Mouse (Mus musculus) stomach, embryonic 14.5 days (tissue): ENCODE measurements at regions not wholly inside any gene's neighbourhood (a gene's known extent, or its start where the extent isn't known, plus 50 kb on each side); places are given as distances from the start of the nearest gene placed in this dataset.

Experiments used
- ATAC-seq: fragments of 200-750 bp; cut with Nextera tagmentation; 2 replicates; pipeline ENCODE4 v1.8.0; 2017; ENCODE audit warnings: low read depth, moderate TSS enrichment; ENCODE audit not compliant: insufficient number of reproducible peaks, insufficient read depth, low FRiP score
- H3K27ac ChIP-seq: fragments of 300-500 bp; sonication (generic); 2 replicates; pipeline ENCODE4 v1.5.1; 2014; ENCODE audit warnings: mild to moderate bottlenecking, low read length, moderate library complexity, mixed read lengths
- H3K27me3 ChIP-seq: fragments of 300-500 bp; sonication (generic); 2 replicates; pipeline ENCODE4 v1.6.1; 2014; ENCODE audit warnings: low read length, control low read depth, mixed read lengths; ENCODE audit not compliant: control insufficient read depth, insufficient read depth
- H3K36me3 ChIP-seq: fragments of 300-500 bp; sonication (generic); 2 replicates; pipeline ENCODE4 v1.6.1; 2014; ENCODE audit warnings: mild to moderate bottlenecking, control low read depth, low read length, moderate library complexity, mixed read lengths; ENCODE audit not compliant: control insufficient read depth, insufficient read depth
- H3K4me1 ChIP-seq: fragments of 300-500 bp; sonication (generic); 2 replicates; pipeline ENCODE4 v1.6.1; 2014; ENCODE audit warnings: low read length, control low read depth, mixed read lengths; ENCODE audit not compliant: control insufficient read depth, insufficient read depth
- H3K4me2 ChIP-seq: fragments of 300-500 bp; sonication (generic); replicated peaks from 2 replicates; pipeline ENCODE4 v1.6.1; 2014; ENCODE audit warnings: low read depth, low read length, control low read depth
- H3K4me3 ChIP-seq: fragments of 300-500 bp; sonication (generic); 2 replicates; pipeline ENCODE4 v1.5.1; 2014; ENCODE audit warnings: low read depth, low read length, control low read depth
- H3K9ac ChIP-seq: fragments of 300-500 bp; sonication (generic); replicated peaks from 2 replicates; pipeline ENCODE4 v1.6.1; 2014; ENCODE audit warnings: low read depth, mild to moderate bottlenecking, control low read depth, low read length, moderate library complexity, mixed read lengths
- H3K9me3 ChIP-seq: fragments of 300-500 bp; sonication (generic); 2 replicates; pipeline ENCODE4 v1.6.1; 2016; ENCODE audit warnings: low read depth, low read length, control low read depth; ENCODE audit not compliant: control insufficient read depth
- WGBS: fragments of 180-500 bp; shearing (Covaris S2); extraction: QIAGEN DNeasy Blood & Tissue Kit; methylation state at CpG from one replicate; pipeline ENCODE4 v1.1.7; 2014; 5-methylcytosine and 5-hydroxymethylcytosine counted together

DNA sequence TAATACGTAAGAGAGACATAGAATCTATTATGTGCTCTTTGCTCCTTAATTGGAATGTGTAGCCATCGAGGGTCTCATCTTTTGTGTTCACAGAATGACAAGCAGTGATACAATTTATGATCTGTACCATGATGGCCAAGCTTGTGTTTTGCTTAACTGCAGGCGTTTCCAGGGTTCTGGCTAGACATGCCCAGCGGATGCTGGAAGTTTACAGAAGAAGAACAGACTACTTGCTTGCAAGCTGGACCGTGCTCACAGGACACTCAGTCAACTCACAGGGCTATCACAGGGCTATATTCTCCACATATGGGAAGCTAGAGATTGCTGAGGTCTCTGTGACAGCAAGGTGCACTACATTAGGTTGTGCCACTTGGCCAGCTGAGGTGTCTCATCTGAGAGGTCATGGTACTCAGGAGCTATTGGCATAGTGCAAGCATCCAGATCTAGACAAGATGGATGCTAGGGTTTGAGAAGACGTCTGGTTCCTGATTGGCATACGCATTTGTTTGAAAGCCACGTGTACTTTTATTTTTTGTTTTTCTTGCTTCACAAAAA, 75.2 kb upstream of the Map4k3 start:
- H3K4me1 ChIP-seq: peaks cover 23% of the 10 kb centered on the region
- H3K4me2 ChIP-seq: no peak overlapping the region
- H3K27ac ChIP-seq: no peak overlapping the region
- H3K4me3 ChIP-seq: no peak overlapping the region
- no peak for ATAC-seq
- H3K27me3 ChIP-seq: no peaks in the 10 kb centered on the region
- H3K9me3 ChIP-seq: no peaks in the 10 kb centered on the region
- no peak overlapping the region for H3K9ac ChIP-seq
- H3K36me3 ChIP-seq: no peaks in the 10 kb centered on the region
- 64% methylated on average over 8 of the region's 8 CpGs for WGBS

DNA sequence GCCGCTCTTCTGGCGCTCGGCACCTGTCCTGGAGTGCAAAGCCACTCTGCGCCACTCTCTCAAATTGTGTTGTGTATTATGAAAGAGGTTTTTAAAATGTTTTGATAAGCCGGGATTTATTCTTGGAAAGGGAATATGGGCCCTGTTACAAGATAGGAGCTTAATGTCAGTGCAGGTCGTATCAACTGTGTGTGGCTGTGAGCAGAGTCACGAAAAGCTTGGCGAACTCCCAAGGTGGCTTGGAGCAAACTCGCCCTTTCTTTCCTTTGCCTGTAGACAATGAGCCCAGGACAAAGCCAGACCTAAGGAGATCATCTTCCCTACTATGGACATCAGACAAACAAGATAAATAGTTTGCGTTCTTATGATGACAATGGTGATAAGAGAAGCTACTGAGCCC, 74.3 kb upstream of the Map4k3 start:
- Histone ChIP-seq H3K9me3 (no peaks in the 10 kb centered on the region), H3K4me2 (no peak overlapping the region), H3K9ac (no peak overlapping the region), H3K4me1 (peaks cover 23% of the 10 kb centered on the region), H3K27me3 (no peaks in the 10 kb centered on the region), H3K4me3 (no peak overlapping the region), H3K27ac (peak overlapping the region; percentile 84; the same call in 1 of the 2 replicates), H3K36me3 (no peaks in the 10 kb centered on the region)
- ATAC-seq: no peak
- 53% methylated on average over 10 of the region's 10 CpGs for WGBS

DNA sequence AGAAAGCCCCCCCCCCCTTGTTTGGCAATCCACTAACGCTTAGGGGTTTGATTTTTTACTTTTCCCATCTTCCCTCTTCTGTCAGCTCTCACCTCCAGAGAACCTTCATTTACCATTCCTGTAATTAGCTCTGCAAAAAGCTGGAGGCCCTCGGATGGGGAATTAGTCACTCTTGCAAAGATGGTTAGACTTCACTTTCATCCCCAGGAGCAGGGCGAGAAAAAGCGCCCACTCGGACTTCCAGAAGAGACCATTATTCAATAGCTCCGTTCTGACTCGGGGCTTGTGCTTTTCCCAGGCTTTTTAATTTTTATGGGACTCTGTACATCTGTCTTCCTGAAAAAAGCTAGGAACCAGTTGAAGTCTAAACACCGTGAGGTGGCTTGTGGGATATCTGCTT, 73.7 kb upstream of the Map4k3 start:
- peak overlapping the region; percentile 84 for H3K27ac ChIP-seq
- no peak overlapping the region for H3K9ac ChIP-seq
- ATAC-seq: no peak

DNA sequence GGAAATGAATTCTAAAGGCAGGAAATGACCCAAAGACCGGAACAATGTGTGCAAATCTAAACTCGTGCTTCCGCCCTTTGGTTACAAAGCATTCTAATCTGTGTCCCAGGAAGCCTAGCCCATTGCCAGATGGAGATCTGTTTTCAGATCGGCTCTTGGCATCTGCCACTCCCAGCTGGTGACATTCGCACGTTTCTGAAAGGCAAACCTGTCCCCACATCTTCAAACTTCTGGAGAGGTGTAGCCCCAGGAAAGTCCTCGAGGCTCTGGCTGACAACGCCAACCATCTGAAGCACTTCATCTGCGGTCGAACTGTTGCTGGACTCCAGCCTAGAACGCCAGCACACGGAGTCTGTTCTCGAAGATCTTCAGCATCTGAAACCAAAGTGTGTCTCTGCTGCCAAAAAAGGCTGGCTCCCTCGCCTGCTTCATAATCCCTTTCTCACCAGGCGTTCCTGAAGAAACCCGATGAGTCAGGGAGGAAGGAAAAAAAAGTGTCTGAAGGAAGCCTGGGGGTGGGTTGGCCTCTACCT, 73.2 kb upstream of the Map4k3 start:
- Histone ChIP-seq H3K36me3 (no peaks in the 10 kb centered on the region), H3K9me3 (no peaks in the 10 kb centered on the region), H3K4me2 (peak overlapping the region; percentile 22), H3K4me3 (no peak overlapping the region), H3K27ac (peak overlapping the region; percentile 84), H3K27me3 (no peaks in the 10 kb centered on the region), H3K9ac (no peak overlapping the region), H3K4me1 (peaks cover 23% of the 10 kb centered on the region)
- ATAC-seq: peak; percentile 54
- 22% methylated on average over 16 of the region's 16 CpGs for WGBS

More for the DNA sequence above, 73.7 kb upstream of the Map4k3 start:
- Histone ChIP-seq H3K9me3 (no peaks in the 10 kb centered on the region), H3K4me1 (peaks cover 23% of the 10 kb centered on the region), H3K27me3 (no peaks in the 10 kb centered on the region), H3K4me3 (no peak overlapping the region), H3K4me2 (peak overlapping the region; percentile 22), H3K36me3 (no peaks in the 10 kb centered on the region)
- WGBS: 16% methylated on average over 8 of the region's 8 CpGs

DNA sequence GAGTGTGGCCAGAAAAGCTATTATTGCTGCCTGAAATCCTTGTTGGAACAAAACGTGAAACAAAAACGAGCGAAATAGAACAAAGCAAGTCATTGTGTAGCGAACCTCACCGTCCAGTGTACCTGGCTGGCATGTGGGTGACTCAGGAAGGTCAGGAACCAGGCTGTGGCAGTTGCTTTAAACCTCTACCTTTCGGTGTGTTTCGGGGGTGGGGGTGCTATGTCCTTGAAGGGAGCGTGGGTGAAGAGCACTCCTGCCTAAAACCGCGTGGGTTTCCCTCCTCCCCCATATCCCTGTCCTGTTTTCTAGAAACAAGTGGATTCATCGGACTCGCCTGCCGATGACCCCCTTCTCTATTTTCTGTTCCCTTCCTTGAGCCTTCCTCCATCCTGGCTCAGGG, 72.6 kb upstream of the Map4k3 start:
- Histone ChIP-seq H3K4me1 (peaks cover 23% of the 10 kb centered on the region), H3K9ac (no peak overlapping the region), H3K27me3 (no peaks in the 10 kb centered on the region), H3K36me3 (no peaks in the 10 kb centered on the region), H3K9me3 (no peaks in the 10 kb centered on the region), H3K4me2 (peak overlapping the region; percentile 22; the same call in 1 of the 2 replicates), H3K27ac (peak overlapping the region; percentile 84; the same call in 1 of the 2 replicates), H3K4me3 (no peak overlapping the region)
- ATAC-seq: no peak
- 68% methylated on average over 13 of the region's 13 CpGs for WGBS

DNA sequence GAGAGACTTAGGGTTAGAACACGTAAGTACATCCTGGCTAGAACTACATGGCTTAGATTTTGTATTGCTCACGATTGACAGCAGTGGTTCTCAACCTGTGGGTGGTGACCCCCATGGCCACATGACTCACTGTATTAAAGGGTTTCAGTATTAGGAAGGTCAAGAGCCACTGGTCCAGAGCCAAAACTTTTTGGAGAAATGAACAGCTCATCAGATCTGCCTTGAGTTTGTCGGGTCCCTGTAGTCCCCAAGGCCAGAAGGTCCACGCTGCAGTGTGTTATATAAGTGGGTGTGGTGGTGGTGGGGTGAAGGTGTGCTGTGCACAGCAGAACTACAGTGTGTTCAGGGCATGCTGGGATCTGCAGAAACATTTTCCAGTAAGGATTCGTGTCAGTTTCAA, 72.2 kb upstream of the Map4k3 start:
- no peak overlapping the region for H3K9ac ChIP-seq
- no peak overlapping the region for H3K4me2 ChIP-seq
- no peaks in the 10 kb centered on the region for H3K9me3 ChIP-seq
- H3K4me3 ChIP-seq: no peak overlapping the region
- no peaks in the 10 kb centered on the region for H3K27me3 ChIP-seq
- H3K4me1 ChIP-seq: peaks cover 25% of the 10 kb centered on the region
- no peaks in the 10 kb centered on the region for H3K36me3 ChIP-seq
- WGBS: 70% methylated on average over 5 of the region's 5 CpGs
- no peak for ATAC-seq
- no peak overlapping the region for H3K27ac ChIP-seq

DNA sequence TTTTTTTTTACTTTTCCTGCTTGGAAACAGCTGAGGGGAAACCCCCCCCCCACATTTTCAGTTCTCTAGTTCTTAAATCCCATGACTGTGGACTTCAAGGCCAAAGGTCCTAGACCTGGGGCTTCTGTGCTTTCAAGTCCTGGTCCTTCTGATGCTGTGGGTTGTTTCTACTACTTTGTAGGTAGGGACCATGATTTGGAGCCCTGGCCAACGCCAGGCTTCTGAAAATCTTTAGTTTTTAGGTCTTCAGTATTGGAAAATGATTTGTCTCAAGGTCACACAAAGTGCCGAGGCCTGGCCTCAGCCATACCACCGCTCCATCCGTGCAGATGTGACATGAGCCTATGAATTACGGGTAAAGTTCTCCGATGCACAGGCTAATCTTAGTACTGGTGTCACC, 70.8 kb upstream of the Map4k3 start:
- H3K9ac ChIP-seq: no peak overlapping the region
- no peak overlapping the region for H3K27ac ChIP-seq
- no peak for ATAC-seq
- no peak overlapping the region for H3K4me3 ChIP-seq
- peaks cover 25% of the 10 kb centered on the region for H3K4me1 ChIP-seq
- H3K4me2 ChIP-seq: no peak overlapping the region
- H3K9me3 ChIP-seq: no peaks in the 10 kb centered on the region
- 90% methylated on average over 6 of the region's 6 CpGs for WGBS
- H3K36me3 ChIP-seq: no peaks in the 10 kb centered on the region
- H3K27me3 ChIP-seq: no peaks in the 10 kb centered on the region

DNA sequence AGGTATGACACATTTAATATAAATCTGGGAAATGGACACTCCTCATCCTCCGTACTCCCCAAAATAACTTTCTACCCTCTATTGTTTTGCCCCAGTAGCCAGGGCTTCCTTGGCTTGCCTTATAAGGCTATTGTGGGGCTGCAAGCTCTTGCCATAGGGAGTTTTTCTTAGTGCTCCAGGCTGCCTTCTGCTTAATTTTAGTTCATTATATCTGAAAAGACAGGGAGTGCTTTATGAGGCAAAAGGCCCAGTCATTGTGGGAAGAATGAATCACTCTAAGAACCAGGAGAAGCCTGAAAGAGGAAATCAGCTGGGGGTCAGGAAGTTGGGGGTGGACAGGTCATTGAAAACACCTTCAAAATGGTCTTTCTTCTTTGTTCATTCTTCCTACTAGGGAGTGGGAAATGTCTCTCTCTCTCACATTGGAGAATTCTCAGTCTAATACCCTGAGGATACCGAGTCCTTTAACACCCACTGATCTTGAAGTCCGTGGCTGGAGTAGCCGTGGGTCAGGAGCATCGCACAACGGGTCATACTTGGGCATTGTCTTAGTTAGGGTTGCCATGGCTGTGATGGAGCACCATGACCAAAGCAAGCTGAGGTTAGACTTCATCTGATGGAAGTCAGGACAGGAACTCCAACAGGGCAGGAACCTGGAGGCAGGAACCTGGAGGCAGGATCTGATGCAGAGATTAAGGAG, 70.1 kb upstream of the Map4k3 start:
- Histone ChIP-seq H3K36me3 (no peaks in the 10 kb centered on the region), H3K4me2 (no peak overlapping the region)

More for the DNA sequence above, 70.1 kb upstream of the Map4k3 start:
- Histone ChIP-seq H3K4me1 (peaks cover 25% of the 10 kb centered on the region), H3K27ac (no peak overlapping the region), H3K9ac (no peak overlapping the region), H3K4me3 (no peak overlapping the region), H3K9me3 (no peaks in the 10 kb centered on the region), H3K27me3 (no peaks in the 10 kb centered on the region)
- no peak for ATAC-seq
- WGBS: 83% methylated on average over 6 of the region's 6 CpGs
